Mouse (Mus musculus) heart, embryonic 14.5 days (tissue): Measurements from ENCODE around the gene Odf3. TPM values are rescaled to one million over a fixed set of nuclear protein-coding genes. Genes with fewer than 3 reads are reported as not detected.

Experiments used
- ATAC-seq: fragments of 200-750 bp; cut with Nextera tagmentation; 2 replicates; pipeline ENCODE4 v1.8.0; 2017; ENCODE audit warnings: low read depth, moderate TSS enrichment; ENCODE audit not compliant: insufficient number of reproducible peaks, insufficient read depth, low FRiP score
- H3K27ac ChIP-seq, 2 experiments: fragments of 200-500 bp in 1 of 2; fragments of 300-500 bp in 1 of 2; sonication (generic) in 1 of 2; replicated peaks in 1 of 2; 2 replicates each; pipeline ENCODE4 v1.5.1; 2012 to 2014; ENCODE audit warnings: low read depth in 2 of 2, low read length in 2 of 2, control low read depth in 1 of 2, mild to moderate bottlenecking in 1 of 2, mixed read lengths in 1 of 2; ENCODE audit not compliant: control insufficient read depth in 1 of 2, insufficient read depth in 1 of 2
- H3K27me3 ChIP-seq: fragments of 300-500 bp; sonication (generic); 2 replicates; pipeline ENCODE4 v1.6.1; 2014; ENCODE audit warnings: mild to moderate bottlenecking, low read length, control low read depth; ENCODE audit not compliant: control insufficient read depth, insufficient read depth
- H3K36me3 ChIP-seq: fragments of 300-500 bp; sonication (generic); 2 replicates; pipeline ENCODE4 v1.6.1; 2014; ENCODE audit warnings: mild to moderate bottlenecking, control low read depth, low read length, mixed read lengths; ENCODE audit not compliant: control insufficient read depth, insufficient read depth
- H3K4me1 ChIP-seq, 2 experiments: fragments of 200-500 bp in 1 of 2; fragments of 300-500 bp in 1 of 2; sonication (generic) in 1 of 2; 2 replicates each; pipeline ENCODE4 v1.6.1; 2012 to 2014; ENCODE audit warnings: low read length in 2 of 2, control low read depth in 1 of 2, mixed read lengths in 1 of 2; ENCODE audit not compliant: control insufficient read depth in 2 of 2, insufficient read depth in 2 of 2
- H3K4me2 ChIP-seq: fragments of 300-500 bp; sonication (generic); 2 replicates; pipeline ENCODE4 v1.6.1; 2014; ENCODE audit warnings: mild to moderate bottlenecking, low read length
- H3K4me3 ChIP-seq, 2 experiments: fragments of 200-500 bp in 1 of 2; fragments of 300-500 bp in 1 of 2; sonication (generic) in 1 of 2; 2 replicates each; pipeline ENCODE4 v1.5.1; 2012 to 2014; ENCODE audit warnings: low read length in 2 of 2, mild to moderate bottlenecking in 2 of 2, control low read depth in 1 of 2, low read depth in 1 of 2, moderate library complexity in 1 of 2; ENCODE audit not compliant: control insufficient read depth in 1 of 2, insufficient read depth in 1 of 2
- H3K9ac ChIP-seq: fragments of 300-500 bp; sonication (generic); 2 replicates; pipeline ENCODE4 v1.6.1; 2014; ENCODE audit warnings: mild to moderate bottlenecking, low read length
- H3K9me3 ChIP-seq: fragments of 300-500 bp; sonication (generic); 2 replicates; pipeline ENCODE4 v1.6.1; 2016; ENCODE audit warnings: low read length, control low read depth; ENCODE audit not compliant: control insufficient read depth
- WGBS: fragments of 180-500 bp; shearing (Covaris S2); extraction: QIAGEN DNeasy Blood & Tissue Kit; methylation state at CpG from one replicate; pipeline ENCODE4 v1.1.7; 2014; 5-methylcytosine and 5-hydroxymethylcytosine counted together
- polyA plus RNA-seq: library from polyadenylated mRNA; unstranded; fragments of >200 nt; fragmentation: Nextera tagmentation; extraction: Ambion mirVana; gene quantifications from 2 replicates; pipeline ENCODE4 v1.2.1, GENCODE M21; 2014

Gene Odf3
- polyA plus RNA-seq, 1 experiment from 2014 or later, result not detected

GRCm38 (mm10) chr7:140834968-140835757 lies 12.4 kb upstream of the Odf3 start, which contains the start of gene Urah:
Gene Urah (plus strand): TSS chr7:140835018.
- H3K9ac ChIP-seq, result no peak within 1 kb of the TSS
- H3K27me3 ChIP-seq, result peaks cover 11% of the 10 kb centered on the region
- WGBS, result 39% methylated on average over 20 of the region's 20 CpGs
- ATAC-seq, result no peak
- no peaks in the 10 kb centered on the region for H3K9me3 ChIP-seq
- H3K4me2 ChIP-seq, result no peak within 1 kb of the TSS
- H3K36me3 ChIP-seq, result no peaks in the 10 kb centered on the region
- H3K4me3 ChIP-seq, result no peak within 1 kb of the TSS
- H3K27ac ChIP-seq, result no peak within 1 kb of the TSS
- no peaks in the 10 kb centered on the region for H3K4me1 ChIP-seq

DNA sequence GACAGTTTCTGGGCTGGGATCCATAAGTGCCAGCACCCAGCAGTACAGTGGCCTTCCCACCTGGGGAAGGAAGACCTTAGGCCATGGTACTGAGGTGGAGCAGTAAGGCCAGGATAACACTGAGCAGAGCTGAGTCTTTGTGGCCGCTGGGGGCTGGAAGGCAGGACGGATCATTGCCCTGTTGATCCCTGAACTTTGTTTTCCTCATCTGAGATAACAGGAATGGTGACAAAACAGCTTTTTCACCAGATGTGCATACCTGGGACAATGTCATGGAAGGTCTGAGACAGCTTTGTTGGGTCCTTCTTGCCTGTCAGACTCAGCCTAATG lies 11.9 kb upstream of the Odf3 start:
- peaks cover 16% of the 10 kb centered on the region for H3K27me3 ChIP-seq
- H3K4me2 ChIP-seq, result no peak overlapping the region
- no peak overlapping the region for H3K4me3 ChIP-seq
- H3K4me1 ChIP-seq, result no peaks in the 10 kb centered on the region
- H3K9me3 ChIP-seq, result no peaks in the 10 kb centered on the region
- 58% methylated on average over 2 of the region's 2 CpGs for WGBS
- no peak overlapping the region for H3K27ac ChIP-seq
- H3K36me3 ChIP-seq, result no peaks in the 10 kb centered on the region
- no peak overlapping the region for H3K9ac ChIP-seq
- no peak for ATAC-seq

DNA sequence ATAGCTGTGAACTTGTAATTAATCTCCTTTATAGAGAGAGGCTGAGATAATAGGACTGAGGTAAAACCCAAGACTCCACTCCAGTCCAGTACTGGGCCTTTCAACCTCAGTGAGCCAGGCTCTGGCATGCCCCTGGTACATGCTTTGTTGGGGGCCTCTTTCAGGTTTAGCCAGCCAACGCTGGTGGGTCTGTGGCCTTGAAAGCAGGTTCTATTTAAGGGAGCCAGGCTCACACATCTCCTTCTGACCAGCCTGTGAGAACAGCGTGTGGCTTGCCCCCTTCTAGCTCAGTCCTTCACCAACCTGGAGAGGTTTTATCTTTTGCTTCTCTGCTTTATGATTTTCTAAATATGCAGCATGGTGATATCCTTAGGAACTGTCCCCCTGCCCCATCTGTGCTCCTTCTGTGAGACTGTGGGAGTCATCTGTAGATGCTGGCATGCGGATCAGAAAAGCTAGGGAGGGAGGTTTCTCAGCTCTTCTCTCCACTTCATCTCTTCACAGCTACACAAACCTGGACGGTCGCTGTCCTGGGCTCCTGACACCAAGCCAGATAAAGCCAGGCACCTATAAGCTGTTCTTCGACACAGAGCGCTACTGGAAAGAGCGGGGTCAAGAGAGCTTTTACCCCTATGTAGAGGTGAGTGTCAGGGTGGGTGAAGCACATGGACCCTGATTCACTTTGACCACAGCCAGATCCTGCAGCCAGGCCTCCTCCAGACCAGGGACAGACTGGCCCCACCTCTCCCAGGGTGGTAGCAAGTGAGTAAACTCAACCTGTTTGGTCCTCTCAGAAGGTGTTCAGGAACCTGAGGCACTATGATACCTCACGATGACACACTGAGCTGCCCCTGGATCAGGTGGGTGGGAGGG lies 11.1 kb upstream of the Odf3 start:
- WGBS, result 65% methylated on average over 9 of the region's 9 CpGs

DNA sequence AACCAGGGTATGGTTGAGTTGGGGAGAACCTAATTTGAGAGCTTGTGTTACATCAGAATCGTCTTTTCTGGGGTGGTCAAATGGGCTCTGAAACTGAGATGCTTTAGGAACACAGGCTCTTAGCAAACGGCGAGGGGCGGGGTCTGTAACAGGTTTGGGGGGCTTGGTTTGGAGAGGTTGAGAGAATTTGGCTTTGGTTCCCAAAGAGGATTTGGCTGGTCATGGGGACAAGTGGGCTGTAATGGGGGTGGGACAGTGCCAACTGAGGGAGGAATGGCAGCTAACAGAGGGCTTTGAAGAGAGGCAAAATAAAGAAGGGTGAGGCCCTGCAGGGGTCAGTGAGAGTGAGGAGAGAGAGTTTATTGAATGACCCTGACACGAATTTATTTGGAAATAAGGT lies 8.0 kb upstream of the Odf3 start:
- H3K27me3 ChIP-seq, result peaks cover 39% of the 10 kb centered on the region
- H3K36me3 ChIP-seq, result no peaks in the 10 kb centered on the region
- ATAC-seq, result no peak
- no peaks in the 10 kb centered on the region for H3K9me3 ChIP-seq
- no peak overlapping the region for H3K9ac ChIP-seq
- no peak overlapping the region for H3K4me2 ChIP-seq
- no peaks in the 10 kb centered on the region for H3K4me1 ChIP-seq
- H3K27ac ChIP-seq, result no peak overlapping the region
- WGBS, result 51% methylated on average over 5 of the region's 5 CpGs
- H3K4me3 ChIP-seq, result no peak overlapping the region

More for the DNA sequence above, 11.1 kb upstream of the Odf3 start:
- Histone ChIP-seq H3K4me3 (no peak overlapping the region), H3K27ac (no peak overlapping the region), H3K4me1 (no peaks in the 10 kb centered on the region), H3K9ac (no peak overlapping the region), H3K4me2 (no peak overlapping the region), H3K36me3 (no peaks in the 10 kb centered on the region), H3K9me3 (no peaks in the 10 kb centered on the region), H3K27me3 (peaks cover 22% of the 10 kb centered on the region)
- ATAC-seq, result no peak

DNA sequence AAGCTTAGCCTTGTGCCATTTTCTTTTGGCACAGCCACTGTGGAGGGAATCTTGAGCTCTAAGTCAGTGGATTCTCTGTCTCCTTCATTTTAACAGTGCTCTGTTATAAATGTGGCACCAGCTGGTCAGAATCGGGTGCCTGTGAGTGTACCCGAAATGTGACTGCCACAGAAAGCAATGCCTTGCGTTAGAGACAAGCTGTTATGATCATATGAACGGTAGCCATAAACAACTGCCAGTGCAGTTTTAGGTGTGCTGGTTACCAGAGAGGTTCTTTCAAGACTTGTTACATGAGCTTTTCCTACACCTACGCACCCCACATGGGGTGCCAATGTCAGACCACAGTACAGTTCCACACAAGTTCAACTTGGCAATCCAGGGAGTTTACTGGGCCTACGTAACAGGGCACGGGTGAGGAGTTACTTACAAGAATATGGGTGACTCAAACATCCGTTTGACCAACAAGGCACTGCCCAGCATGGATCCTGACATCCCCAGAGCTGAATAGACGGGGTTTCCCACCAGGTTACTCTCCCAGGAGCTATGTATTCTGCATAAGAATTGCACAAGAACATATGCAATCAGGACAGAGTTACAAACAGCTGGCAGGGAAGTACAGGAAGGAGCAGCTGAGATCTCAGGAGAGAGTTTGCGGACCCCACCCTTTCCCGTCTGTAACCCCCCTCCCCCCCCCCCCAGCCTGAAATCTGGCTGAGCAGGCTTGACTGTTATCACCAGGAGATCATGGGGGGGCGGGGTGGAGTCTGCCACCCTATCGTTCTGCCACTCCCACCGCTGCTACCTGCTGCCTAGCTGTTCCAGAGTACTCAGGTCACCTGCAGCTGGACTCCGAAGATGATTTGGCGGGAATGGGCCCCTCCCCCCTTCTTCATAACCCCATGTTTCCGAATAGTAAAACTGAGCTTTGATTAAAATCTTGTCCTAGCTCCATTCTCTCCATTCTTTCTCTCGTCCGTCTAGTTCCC lies 6.6 kb upstream of the Odf3 start:
- Histone ChIP-seq H3K27ac (no peak overlapping the region), H3K4me3 (no peak overlapping the region), H3K27me3 (peaks cover 41% of the 10 kb centered on the region), H3K9me3 (no peaks in the 10 kb centered on the region), H3K4me2 (no peak overlapping the region), H3K9ac (no peak overlapping the region), H3K36me3 (no peaks in the 10 kb centered on the region), H3K4me1 (no peaks in the 10 kb centered on the region)
- WGBS, result 35% methylated on average over 18 of the region's 19 CpGs
- no peak for ATAC-seq

DNA sequence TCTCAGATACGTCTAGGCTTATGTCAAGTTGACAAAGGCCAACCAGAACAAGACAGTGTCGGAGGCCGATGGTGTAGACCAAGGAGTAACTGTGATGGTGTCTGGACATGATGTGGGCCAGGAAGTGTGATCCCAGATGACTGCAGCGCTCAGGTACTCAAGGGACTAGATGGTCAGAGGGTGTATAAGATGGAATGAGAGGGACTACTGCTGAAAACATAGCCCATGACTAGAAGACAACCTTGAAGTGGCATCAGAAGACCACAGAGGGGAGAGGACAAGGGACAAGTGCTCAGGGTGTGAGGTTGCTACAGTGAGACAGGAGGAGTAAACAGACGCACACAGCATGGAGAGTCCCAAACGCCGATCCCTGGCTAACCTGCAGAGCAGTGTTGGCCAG lies 3.8 kb upstream of the Odf3 start:
- 65% methylated on average over 7 of the region's 7 CpGs for WGBS
- no peak overlapping the region for H3K9ac ChIP-seq
- no peak overlapping the region for H3K4me2 ChIP-seq
- H3K27me3 ChIP-seq, result peaks cover 46% of the 10 kb centered on the region
- H3K4me3 ChIP-seq, result no peak overlapping the region
- no peaks in the 10 kb centered on the region for H3K9me3 ChIP-seq
- H3K4me1 ChIP-seq, result peaks cover 0 to 5% of the 10 kb centered on the region in 2 experiments; a peak in 3 of 4 replicates
- H3K27ac ChIP-seq, result no peak overlapping the region
- no peak for ATAC-seq
- no peaks in the 10 kb centered on the region for H3K36me3 ChIP-seq
